Mouse (Mus musculus): Measurements from ENCODE around the gene Ppp4r3a.

GRCm38 (mm10) chr12:100990291-100990690 is 93.2 kb downstream of the Ppp4r3a start:
- no peak for TF ChIP-seq TAL1 (IDR thresholded peaks at IDR 0.05; ENCODE audit: low read length)
- no peak for TF ChIP-seq GATA1 (IDR thresholded peaks at IDR 0.05; ENCODE audit: low read length)

Data from erythroblast, embryonic 14.5 days (primary cell).